Mouse (Mus musculus) layer of hippocampus, adult 9-11 months (tissue): ENCODE results near the gene Vmn1r81.

Experiments
- DNase-seq: peaks from one replicate; pipeline ENCODE4 v3.0.0; 2022

Gene Vmn1r81

GRCm38 (mm10) chr7:12268169-12268568 is at the start of gene Vmn1r81:
TSS of gene Vmn1r81 (minus strand) at chr7:12268269.
- no peak for DNase-seq

- DNase-seq: no peak
Observed at GRCm38 (mm10) chr7:12300130-12300529, 32.1 kb upstream of the Vmn1r81 start, which contains the start of gene Vmn1r82. TSS of gene Vmn1r82 (plus strand) at chr7:12300430.

GRCm38 (mm10) chr7:12204141-12204540 is 63.9 kb downstream of the Vmn1r81 start:
- DNase-seq: no peak
